Mouse (Mus musculus) left cerebral cortex, adult 9 months (tissue): Measurements from ENCODE around the gene Kdsr.

ENCODE experiments used
- DNase-seq, 2 experiments: peaks; one replicate each; pipeline ENCODE4 v3.0.0; 2022; ENCODE audit warnings: low spot score in 2 of 2

Gene Kdsr

GRCm38 (mm10) chr1:106695649-106696048 lies 63.9 kb downstream of the Kdsr start:
- DNase-seq: no peak

GRCm38 (mm10) chr1:106694316-106694715 lies 65.2 kb downstream of the Kdsr start:
- DNase-seq: no peak

GRCm38 (mm10) chr1:106692599-106692998 lies 66.9 kb downstream of the Kdsr start:
- DNase-seq: no peak

- no peak for DNase-seq
Measured at GRCm38 (mm10) chr1:106690887-106691286, 68.6 kb downstream of the Kdsr start.

GRCm38 (mm10) chr1:106688161-106688516 lies 71.4 kb downstream of the Kdsr start:
- DNase-seq: no peak

- no peak for DNase-seq
Measured at GRCm38 (mm10) chr1:106687435-106688160, 71.9 kb downstream of the Kdsr start.

- DNase-seq: no peak
Measured at GRCm38 (mm10) chr1:106685702-106686101, 73.8 kb downstream of the Kdsr start.

- no peak for DNase-seq
Measured at GRCm38 (mm10) chr1:106684546-106684945, 75.0 kb downstream of the Kdsr start.

GRCm38 (mm10) chr1:106682829-106683228 lies 76.7 kb downstream of the Kdsr start:
- DNase-seq: no peak

GRCm38 (mm10) chr1:106679800-106680515 lies 79.6 kb downstream of the Kdsr start:
- no peak for DNase-seq

- DNase-seq: no peak
Measured at GRCm38 (mm10) chr1:106678060-106678478, 81.5 kb downstream of the Kdsr start.
